Mouse (Mus musculus) cerebellum, adult 2 months (tissue): ENCODE data around the gene Hspg2. TPM values are rescaled to one million over a fixed set of nuclear protein-coding genes. Genes with fewer than 3 reads are reported as not detected.

Experiments used
- DNase-seq, 2 experiments: peaks; one replicate each; pipeline ENCODE4 v3.0.0; 2021
- H3K27ac ChIP-seq: fragments of 200-500 bp; 2 replicates; pipeline ENCODE4 v1.5.1; 2012; ENCODE audit warnings: low read length, control low read depth, inconsistent platforms; ENCODE audit not compliant: insufficient read depth
- H3K27me3 ChIP-seq: fragments of 200-500 bp; 2 replicates; pipeline ENCODE4 v1.6.1; 2012; ENCODE audit warnings: inconsistent platforms, mild to moderate bottlenecking, low read length, moderate library complexity; ENCODE audit not compliant: control insufficient read depth, insufficient read depth
- H3K4me1 ChIP-seq: fragments of 200-500 bp; 2 replicates; pipeline ENCODE4 v1.6.1; 2011; ENCODE audit warnings: low read length; ENCODE audit not compliant: control insufficient read depth, insufficient read depth
- H3K4me3 ChIP-seq: fragments of 200-500 bp; replicated peaks from 2 replicates; pipeline ENCODE3; 2011; ENCODE audit warnings: mild to moderate bottlenecking, low read depth, low read length, control low read depth; ENCODE audit not compliant: insufficient read depth
- CTCF ChIP-seq: fragments of 200-500 bp; IDR thresholded peaks from 2 replicates; pipeline ENCODE4 v1.5.1; 2011; ENCODE audit warnings: low read depth, mild to moderate bottlenecking, control low read depth, low read length, moderate library complexity, borderline replicate concordance; ENCODE audit not compliant: insufficient read depth
- POLR2A ChIP-seq: fragments of 200-500 bp; IDR thresholded peaks from 2 replicates; pipeline ENCODE4 v1.6.1; 2011; ENCODE audit warnings: low read length, control low read depth, borderline replicate concordance; ENCODE audit not compliant: insufficient read depth
- WGBS: fragments of 180-500 bp; shearing (Covaris S2); methylation state at CpG from one replicate; pipeline ENCODE4 v1.1.7; 2018; 5-methylcytosine and 5-hydroxymethylcytosine counted together
- polyA plus RNA-seq: library from polyadenylated mRNA; depleted of rRNA; stranded (reverse); fragments of >200 nt; gene quantifications from 2 replicates; pipeline ENCODE4 v1.2.3, GENCODE M21; 2012

Gene Hspg2
- polyA plus RNA-seq, 1 experiment, result 2.8 TPM

GRCm38 (mm10) chr4:137447363-137448196 is 21.0 kb upstream of the Hspg2 start:
- no peak overlapping the region for H3K4me3 ChIP-seq
- WGBS, result 59% methylated on average over 7 of the region's 7 CpGs
- no peak for DNase-seq
- no peaks in the 10 kb centered on the region for H3K27me3 ChIP-seq
- H3K27ac ChIP-seq, result no peak overlapping the region
- peaks cover 9% of the 10 kb centered on the region for H3K4me1 ChIP-seq
- no peak for TF ChIP-seq CTCF
- no peak for TF ChIP-seq POLR2A

- no peak overlapping the region for H3K27ac ChIP-seq
- TF ChIP-seq POLR2A (no peak), CTCF (no peak)
- WGBS, result 4% methylated on average over 6 of the region's 6 CpGs
- DNase-seq, result peak; percentile 48 to 51
- no peak overlapping the region for H3K4me3 ChIP-seq
- peaks cover 9% of the 10 kb centered on the region for H3K4me1 ChIP-seq
- H3K27me3 ChIP-seq, result no peaks in the 10 kb centered on the region
Measured at GRCm38 (mm10) chr4:137448197-137448596, 20.4 kb upstream of the Hspg2 start.

- 38% methylated on average over 2 of the region's 2 CpGs for WGBS
- H3K27ac ChIP-seq, result no peak overlapping the region
- no peak overlapping the region for H3K4me3 ChIP-seq
- H3K27me3 ChIP-seq, result no peaks in the 10 kb centered on the region
- no peak for DNase-seq
- peaks cover 9% of the 10 kb centered on the region for H3K4me1 ChIP-seq
- TF ChIP-seq CTCF (no peak), POLR2A (no peak)
Measured at GRCm38 (mm10) chr4:137448641-137449040, 19.9 kb upstream of the Hspg2 start.

GRCm38 (mm10) chr4:137449132-137449531 is 19.4 kb upstream of the Hspg2 start:
- DNase-seq, result no peak
- Histone ChIP-seq H3K4me3 (no peak overlapping the region), H3K27ac (no peak overlapping the region), H3K27me3 (no peaks in the 10 kb centered on the region), H3K4me1 (peaks cover 6% of the 10 kb centered on the region)
- TF ChIP-seq POLR2A (no peak), CTCF (no peak)
- 94% methylated on average over 2 of the region's 2 CpGs for WGBS

- H3K4me1 ChIP-seq, result peaks cover 6% of the 10 kb centered on the region
- no peak overlapping the region for H3K27ac ChIP-seq
- DNase-seq, result no peak
- no peaks in the 10 kb centered on the region for H3K27me3 ChIP-seq
- no peak for TF ChIP-seq POLR2A
- no peak for TF ChIP-seq CTCF
- H3K4me3 ChIP-seq, result no peak overlapping the region
- WGBS, result 72% methylated on average over 10 of the region's 10 CpGs
Measured at GRCm38 (mm10) chr4:137449715-137450114, 18.9 kb upstream of the Hspg2 start.

GRCm38 (mm10) chr4:137452190-137452589 is 16.4 kb upstream of the Hspg2 start:
- no peak for TF ChIP-seq POLR2A
- no peak for TF ChIP-seq CTCF
- Histone ChIP-seq H3K27me3 (no peaks in the 10 kb centered on the region), H3K27ac (no peak overlapping the region), H3K4me3 (no peak overlapping the region), H3K4me1 (peaks cover 6% of the 10 kb centered on the region)
- 96% methylated on average over 6 of the region's 6 CpGs for WGBS
- no peak for DNase-seq

GRCm38 (mm10) chr4:137453234-137453767 is 15.3 kb upstream of the Hspg2 start, which contains the start of gene 1700013G24Rik:
Gene 1700013G24Rik (plus strand): TSS chr4:137453284.
- DNase-seq, result no peak
- no peak within 1 kb of the TSS for H3K4me3 ChIP-seq
- TF ChIP-seq POLR2A (no peak), CTCF (no peak)
- H3K27ac ChIP-seq, result no peak within 1 kb of the TSS
- no peaks in the 10 kb centered on the region for H3K27me3 ChIP-seq
- WGBS, result 89% methylated on average over 8 of the region's 8 CpGs
- H3K4me1 ChIP-seq, result peaks cover 2% of the 10 kb centered on the region; the same call in 1 of the 2 replicates

- H3K27ac ChIP-seq, result no peak overlapping the region
- TF ChIP-seq CTCF (no peak), POLR2A (no peak)
- no peak for DNase-seq
- H3K4me3 ChIP-seq, result no peak overlapping the region
- no peaks in the 10 kb centered on the region for H3K4me1 ChIP-seq
- H3K27me3 ChIP-seq, result no peaks in the 10 kb centered on the region
- WGBS, result 93% methylated on average over 14 of the region's 14 CpGs
Measured at GRCm38 (mm10) chr4:137454582-137454981, 14.0 kb upstream of the Hspg2 start.
